Mouse (Mus musculus) lung, adult 2 months (tissue): ENCODE data around the gene Mylk4. TPM values are rescaled to one million over a fixed set of nuclear protein-coding genes. Genes with fewer than 3 reads are reported as not detected.

Experiments used
- DNase-seq: peaks from one replicate; pipeline ENCODE4 v3.0.0; 2022
- H3K4me1 ChIP-seq: fragments of 200-500 bp; 2 replicates; pipeline ENCODE4 v1.6.1; 2011; ENCODE audit warnings: low read length; ENCODE audit not compliant: control insufficient read depth, insufficient read depth
- H3K4me3 ChIP-seq: fragments of 200-500 bp; replicated peaks from 2 replicates; pipeline ENCODE3; 2011; ENCODE audit warnings: low read depth, mild to moderate bottlenecking, control low read depth, low read length; ENCODE audit errors: extremely low read depth
- CTCF ChIP-seq: fragments of 200-500 bp; IDR thresholded peaks from 2 replicates; pipeline ENCODE4 v1.5.1; 2011; ENCODE audit warnings: mild to moderate bottlenecking, low read length, control low read depth; ENCODE audit not compliant: insufficient read depth
- POLR2A ChIP-seq: fragments of 200-500 bp; IDR thresholded peaks from 2 replicates; pipeline ENCODE4 v1.6.1; 2011; ENCODE audit warnings: low read depth, mild to moderate bottlenecking, control low read depth, low read length, borderline replicate concordance; ENCODE audit errors: extremely low read depth
- WGBS: fragments of 180-500 bp; shearing (Covaris S2); methylation state at CpG from one replicate; pipeline ENCODE4 v1.1.7; 2018; 5-methylcytosine and 5-hydroxymethylcytosine counted together
- polyA plus RNA-seq: library from polyadenylated mRNA; depleted of rRNA; stranded (reverse); fragments of >200 nt; gene quantifications from 2 replicates; pipeline ENCODE4 v1.2.3, GENCODE M21; 2012; rRNA removed

The Mylk4 gene
- polyA plus RNA-seq, 1 experiment = 4.1 TPM

GRCm38 (mm10) chr13:32659271-32659670 is 124.5 kb downstream of the Mylk4 start:
- H3K4me1 ChIP-seq = no peaks in the 10 kb centered on the region
- H3K4me3 ChIP-seq = no peak overlapping the region
- no peak for TF ChIP-seq POLR2A
- no peak for TF ChIP-seq CTCF
- WGBS = 87% methylated on average over 5 of the region's 5 CpGs
- DNase-seq = no peak

GRCm38 (mm10) chr13:32657583-32657982 is 126.2 kb downstream of the Mylk4 start:
- DNase-seq = no peak
- Histone ChIP-seq H3K4me3 (no peak overlapping the region), H3K4me1 (no peaks in the 10 kb centered on the region)
- 87% methylated on average over 2 of the region's 2 CpGs for WGBS
- TF ChIP-seq CTCF (no peak), POLR2A (no peak)

Other genes with a start within 250 kb of the Mylk4 start
- gene Wrnip1, start 18.1 kb upstream of the Mylk4 start, polyA plus RNA-seq = 29.0 and 36.0 TPM in 2 replicates
- gene D930007J09Rik, start 18.9 kb upstream of the Mylk4 start, polyA plus RNA-seq = not detected in 2 replicates
- gene Serpinb1a, start 67.2 kb upstream of the Mylk4 start, polyA plus RNA-seq = 5.6 and 14.9 TPM in 2 replicates
- gene Serpinb1c, start 114.3 kb upstream of the Mylk4 start, polyA plus RNA-seq = not detected in 2 replicates
- gene Serpinb6b, start 181.3 kb upstream of the Mylk4 start, polyA plus RNA-seq = 28.5 and 32.4 TPM in 2 replicates
- 17.4 and 29.1 TPM in 2 replicates for gene Serpinb9, start 219.3 kb upstream of the Mylk4 start, polyA plus RNA-seq
- gene Serpinb9b, start 243.5 kb upstream of the Mylk4 start, polyA plus RNA-seq = 0.21 and 0.32 TPM in 2 replicates